Mouse (Mus musculus) stomach, embryonic 15.5 days (tissue): ENCODE data around the gene Grk2. TPM values are rescaled to one million over a fixed set of nuclear protein-coding genes. Genes with fewer than 3 reads are reported as not detected.

Source experiments
- ATAC-seq: fragments of 200-750 bp; cut with Nextera tagmentation; 2 replicates; pipeline ENCODE4 v1.8.0; 2017; ENCODE audit warnings: low read depth, moderate number of reproducible peaks, moderate TSS enrichment; ENCODE audit not compliant: insufficient read depth, low FRiP score
- H3K27ac ChIP-seq: fragments of 300-500 bp; sonication (generic); 2 replicates; pipeline ENCODE4 v1.5.1; 2015; ENCODE audit warnings: mild to moderate bottlenecking, inconsistent platforms
- H3K27me3 ChIP-seq: fragments of 300-500 bp; sonication (generic); replicated peaks from 2 replicates; pipeline ENCODE4 v1.6.1; 2015; ENCODE audit warnings: inconsistent platforms
- H3K36me3 ChIP-seq: fragments of 300-500 bp; sonication (generic); 2 replicates; pipeline ENCODE4 v1.6.1; 2015; ENCODE audit warnings: inconsistent platforms
- H3K4me1 ChIP-seq: fragments of 300-500 bp; sonication (generic); 2 replicates; pipeline ENCODE4 v1.6.1; 2015; ENCODE audit warnings: inconsistent platforms
- H3K4me2 ChIP-seq: fragments of 300-500 bp; sonication (generic); 2 replicates; pipeline ENCODE4 v1.6.1; 2015; ENCODE audit warnings: mild to moderate bottlenecking, inconsistent platforms
- H3K4me3 ChIP-seq: fragments of 300-500 bp; sonication (generic); replicated peaks from 2 replicates; pipeline ENCODE4 v1.5.1; 2015; ENCODE audit warnings: inconsistent platforms
- H3K9ac ChIP-seq: fragments of 300-500 bp; sonication (generic); 2 replicates; pipeline ENCODE4 v1.6.1; 2015; ENCODE audit warnings: inconsistent platforms
- H3K9me3 ChIP-seq: fragments of 300-500 bp; sonication (generic); 2 replicates; pipeline ENCODE4 v1.6.1; 2016; ENCODE audit warnings: inconsistent platforms
- WGBS: fragments of 180-500 bp; shearing (Covaris S2); methylation state at CpG from one replicate; pipeline ENCODE4 v1.1.7; 2015; 5-methylcytosine and 5-hydroxymethylcytosine counted together
- polyA plus RNA-seq: library from polyadenylated mRNA; unstranded; fragments of >200 nt; fragmentation: Nextera tagmentation; extraction: Ambion mirVana; gene quantifications from 2 replicates; pipeline ENCODE4 v1.2.1, GENCODE M21; 2015

The Grk2 gene
- polyA plus RNA-seq, result 18.5 and 18.7 TPM in 2 replicates

- Histone ChIP-seq H3K27ac (peak within 1 kb of the TSS; percentile 80), H3K9me3 (no peaks in the 10 kb centered on the region), H3K4me3 (peak within 1 kb of the TSS; percentile 79), H3K4me2 (peak within 1 kb of the TSS; percentile 71), H3K4me1 (peaks cover 45% of the 10 kb centered on the region), H3K27me3 (no peaks in the 10 kb centered on the region), H3K9ac (peak within 1 kb of the TSS; percentile 80), H3K36me3 (no peaks in the 10 kb centered on the region)
- peak; percentile 75 for ATAC-seq
- WGBS, result 0% methylated on average over 21 of the region's 46 CpGs
These were observed at the start of gene Grk2 for GRCm38 (mm10) chr19:4306190-4306577. Gene Grk2 (minus strand): TSS chr19:4306222.

- Histone ChIP-seq H3K4me1 (no peaks in the 10 kb centered on the region), H3K36me3 (peaks cover 29% of the 10 kb centered on the region), H3K4me2 (no peak overlapping the region), H3K4me3 (no peak overlapping the region), H3K9ac (no peak overlapping the region), H3K27me3 (no peaks in the 10 kb centered on the region), H3K27ac (no peak overlapping the region), H3K9me3 (no peaks in the 10 kb centered on the region)
- WGBS, result 88% methylated on average over 2 of the region's 2 CpGs
- no peak for ATAC-seq
These were observed 43.4 kb upstream of the Grk2 start for GRCm38 (mm10) chr19:4349455-4349854.

DNA sequence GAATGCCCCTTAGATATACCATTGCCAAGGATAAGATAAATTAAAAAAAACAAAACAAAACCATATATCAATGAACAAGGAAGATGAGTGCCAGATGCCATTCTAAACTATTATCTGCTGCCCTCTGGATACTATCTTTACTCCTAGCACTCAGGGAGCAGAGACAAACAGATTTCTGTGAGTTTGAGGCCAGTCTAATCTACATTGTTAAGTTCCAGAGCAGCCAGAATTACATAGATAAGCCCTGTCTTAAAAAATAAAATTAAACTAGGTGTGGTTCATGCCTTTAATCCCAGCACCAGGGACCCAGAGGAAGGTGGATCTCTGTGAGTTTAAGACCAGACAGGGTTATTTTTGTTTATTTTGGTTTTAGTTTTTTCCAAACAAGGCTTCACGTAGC is 40.5 kb upstream of the Grk2 start:
- Histone ChIP-seq H3K4me2 (no peak overlapping the region), H3K27ac (no peak overlapping the region), H3K4me3 (no peak overlapping the region), H3K4me1 (no peaks in the 10 kb centered on the region), H3K27me3 (no peaks in the 10 kb centered on the region), H3K9ac (no peak overlapping the region), H3K9me3 (no peaks in the 10 kb centered on the region), H3K36me3 (peaks cover 40% of the 10 kb centered on the region)
- ATAC-seq, result no peak
- WGBS, result 81% methylated on average over 1 of the region's 1 CpGs

DNA sequence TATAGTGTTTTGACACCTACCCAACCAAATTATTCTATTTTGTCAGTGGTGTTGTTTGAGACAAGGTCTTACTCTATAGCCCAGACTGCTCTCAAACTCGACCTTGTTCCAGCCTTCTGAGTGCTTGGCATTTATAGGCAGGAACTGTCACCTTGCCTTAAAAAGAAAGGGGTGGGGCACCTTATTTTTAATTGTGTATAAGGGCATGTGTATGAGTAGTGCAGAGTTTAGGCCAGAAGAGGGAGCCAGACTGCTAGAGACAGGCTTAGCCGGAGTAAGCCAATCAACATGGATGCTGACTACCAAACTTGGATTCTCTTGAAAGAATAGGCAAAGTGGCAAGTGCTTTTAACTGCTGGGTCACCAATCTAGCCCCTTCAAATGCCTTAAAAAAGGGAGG is 32.1 kb upstream of the Grk2 start:
- Histone ChIP-seq H3K4me2 (no peak overlapping the region), H3K27me3 (no peaks in the 10 kb centered on the region), H3K36me3 (peaks cover 16% of the 10 kb centered on the region; the same call in 1 of the 2 replicates), H3K27ac (no peak overlapping the region), H3K4me3 (no peak overlapping the region), H3K4me1 (peaks cover 10% of the 10 kb centered on the region), H3K9me3 (no peaks in the 10 kb centered on the region), H3K9ac (no peak overlapping the region)
- 35% methylated on average over 2 of the region's 2 CpGs for WGBS
- no peak for ATAC-seq

DNA sequence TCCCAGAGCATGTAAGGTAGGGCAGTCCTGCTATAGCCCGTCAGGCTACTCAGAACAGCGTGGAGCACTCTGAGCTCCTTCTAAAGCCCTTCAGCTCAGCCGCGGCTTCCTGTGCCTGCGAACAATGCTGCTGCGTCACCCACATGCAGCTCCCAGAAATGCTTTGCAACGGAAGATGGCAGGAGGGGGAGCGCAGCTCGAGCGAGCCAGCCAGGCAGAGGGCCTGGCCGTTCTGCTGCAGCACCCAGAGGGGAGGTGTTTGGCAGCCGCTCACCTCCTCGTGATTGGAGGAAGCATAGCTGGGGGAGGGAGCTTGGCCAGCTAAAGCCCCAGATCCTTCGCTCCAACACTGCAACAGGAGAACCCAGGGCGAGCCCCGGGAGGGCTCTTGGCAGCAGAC is 27.8 kb upstream of the Grk2 start:
- Histone ChIP-seq H3K4me1 (peaks cover 10% of the 10 kb centered on the region), H3K27me3 (no peaks in the 10 kb centered on the region)
- ATAC-seq, result peak; percentile 99

GRCm38 (mm10) chr19:4333100-4333775 is 27.2 kb upstream of the Grk2 start:
- H3K36me3 ChIP-seq, result peaks cover 18% of the 10 kb centered on the region
- 0 out of 2 replicates have a peak, but pooled peaks have one; percentile 12 for ATAC-seq
- no peaks in the 10 kb centered on the region for H3K27me3 ChIP-seq
- H3K9me3 ChIP-seq, result no peaks in the 10 kb centered on the region
- peak overlapping the region; percentile 69 for H3K9ac ChIP-seq
- H3K4me1 ChIP-seq, result peaks cover 10% of the 10 kb centered on the region
- H3K4me2 ChIP-seq, result peak overlapping the region; percentile 84
- H3K4me3 ChIP-seq, result peak overlapping the region; percentile 57
- 2% methylated on average over 13 of the region's 13 CpGs for WGBS
- peak overlapping the region; percentile 97 for H3K27ac ChIP-seq

More for the DNA sequence above, 27.8 kb upstream of the Grk2 start:
- H3K9me3 ChIP-seq, result no peaks in the 10 kb centered on the region
- H3K4me2 ChIP-seq, result peak overlapping the region; percentile 84
- WGBS, result under 1% methylated on average over 16 of the region's 16 CpGs
- peaks cover 15% of the 10 kb centered on the region for H3K36me3 ChIP-seq
- H3K4me3 ChIP-seq, result peak overlapping the region; percentile 57
- peak overlapping the region; percentile 69 for H3K9ac ChIP-seq
- H3K27ac ChIP-seq, result peak overlapping the region; percentile 97

GRCm38 (mm10) chr19:4332653-4333052 is 26.6 kb upstream of the Grk2 start:
- peak overlapping the region; percentile 69; the same call in 1 of the 2 replicates for H3K9ac ChIP-seq
- H3K36me3 ChIP-seq, result peaks cover 24% of the 10 kb centered on the region
- H3K27me3 ChIP-seq, result no peaks in the 10 kb centered on the region
- 0% methylated on average over 4 of the region's 4 CpGs for WGBS
- peak overlapping the region; percentile 57 for H3K4me3 ChIP-seq
- no peaks in the 10 kb centered on the region for H3K9me3 ChIP-seq
- H3K27ac ChIP-seq, result peak overlapping the region; percentile 97
- peaks cover 10% of the 10 kb centered on the region for H3K4me1 ChIP-seq
- no peak for ATAC-seq
- peak overlapping the region; percentile 84 for H3K4me2 ChIP-seq

DNA sequence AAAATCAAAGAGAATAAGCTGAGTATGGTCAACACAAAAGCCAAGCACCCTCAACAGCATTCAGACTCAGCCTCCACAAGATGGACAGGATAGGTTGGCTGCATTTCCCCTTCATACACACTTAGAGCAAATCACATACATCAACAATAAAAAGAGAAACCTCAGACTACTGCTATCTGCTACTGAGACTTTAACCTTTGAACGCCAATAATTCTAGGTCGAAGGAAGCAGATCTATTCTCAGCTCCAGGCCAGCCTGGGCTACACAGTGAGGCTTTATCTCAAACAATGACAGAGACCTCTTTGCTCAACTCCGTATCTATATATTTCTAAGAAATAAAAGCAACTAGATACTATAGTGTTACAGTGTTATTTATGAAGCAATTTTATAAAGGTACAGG is 25.3 kb upstream of the Grk2 start:
- no peak overlapping the region for H3K4me3 ChIP-seq
- H3K4me2 ChIP-seq, result no peak overlapping the region
- H3K27ac ChIP-seq, result no peak overlapping the region
- no peaks in the 10 kb centered on the region for H3K27me3 ChIP-seq
- H3K4me1 ChIP-seq, result peaks cover 10% of the 10 kb centered on the region
- H3K9ac ChIP-seq, result no peak overlapping the region
- 73% methylated on average over 3 of the region's 3 CpGs for WGBS
- peaks cover 32% of the 10 kb centered on the region for H3K36me3 ChIP-seq
- ATAC-seq, result no peak
- no peaks in the 10 kb centered on the region for H3K9me3 ChIP-seq

DNA sequence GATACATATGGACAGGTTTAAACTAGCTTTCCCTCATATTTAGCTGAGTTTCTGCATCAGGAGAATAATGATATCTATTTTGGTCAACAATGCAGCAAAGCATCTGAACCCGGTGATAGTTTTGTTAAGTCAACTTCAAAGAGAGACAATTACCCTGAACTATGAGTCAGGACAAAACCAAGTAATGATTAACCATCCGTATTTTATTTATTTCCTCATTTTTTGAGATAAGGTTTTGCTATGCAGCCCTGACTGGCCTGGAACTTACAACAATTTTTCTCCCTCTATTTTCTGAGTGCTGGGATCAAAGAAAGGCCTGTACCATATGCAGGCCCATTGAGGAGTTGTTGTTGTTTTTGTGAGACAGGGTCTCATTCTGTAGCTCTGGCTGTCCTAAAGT is 24.6 kb upstream of the Grk2 start:
- H3K27ac ChIP-seq, result no peak overlapping the region
- no peak for ATAC-seq

DNA sequence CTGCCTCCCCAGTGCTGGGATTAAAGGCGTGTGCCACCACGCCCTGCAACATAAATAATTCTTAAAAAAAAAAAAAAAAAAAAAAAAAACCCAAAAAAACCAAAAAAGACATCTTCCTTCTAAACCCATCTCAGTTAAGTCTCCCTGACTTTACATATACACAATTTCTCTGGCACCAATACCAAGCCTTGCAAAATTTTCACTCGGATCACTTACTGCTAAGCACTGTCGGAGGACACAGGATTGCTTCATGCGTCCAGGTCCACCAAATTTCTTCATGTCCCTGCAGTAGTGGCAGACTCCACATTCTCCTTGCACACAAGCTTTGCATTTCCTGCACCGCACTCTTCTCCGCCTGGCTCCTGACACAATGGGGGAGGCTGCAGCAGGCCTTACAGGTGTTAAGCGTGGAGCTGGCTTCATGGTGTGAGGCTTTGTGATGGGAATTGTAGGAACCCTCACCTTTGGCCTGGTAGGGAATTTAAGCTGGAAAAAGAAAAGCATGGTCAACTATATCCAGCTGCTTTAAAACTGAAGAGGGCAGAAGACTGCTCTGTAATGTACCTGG is 22.8 kb upstream of the Grk2 start:
- H3K4me3 ChIP-seq, result no peak overlapping the region

More for the DNA sequence above, 24.6 kb upstream of the Grk2 start:
- Histone ChIP-seq H3K36me3 (peaks cover 39% of the 10 kb centered on the region), H3K4me2 (no peak overlapping the region), H3K4me3 (no peak overlapping the region), H3K27me3 (no peaks in the 10 kb centered on the region), H3K4me1 (peaks cover 10% of the 10 kb centered on the region), H3K9me3 (no peaks in the 10 kb centered on the region), H3K9ac (no peak overlapping the region)
- WGBS, result 61% methylated on average over 2 of the region's 2 CpGs

DNA sequence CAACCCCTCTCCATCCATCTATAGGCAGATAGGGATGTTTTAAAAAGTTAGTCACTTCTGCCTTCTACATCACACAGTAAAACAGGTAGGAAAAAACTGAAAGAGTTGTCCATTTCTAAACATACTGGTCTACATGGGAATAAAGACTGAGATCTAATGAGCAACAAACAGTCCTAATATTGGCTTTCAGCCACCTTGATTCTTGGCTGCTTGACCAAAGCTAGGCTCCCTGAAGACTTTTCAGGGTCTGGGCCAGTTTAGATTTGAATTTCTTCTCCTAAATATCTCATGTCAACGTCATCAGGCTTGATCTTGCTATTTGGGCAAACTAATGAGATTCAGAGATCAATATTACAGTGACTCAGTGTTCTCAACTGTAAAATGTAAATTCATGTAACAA is 20.9 kb upstream of the Grk2 start:
- no peak for ATAC-seq
- WGBS, result 67% methylated on average over 1 of the region's 1 CpGs
- H3K4me1 ChIP-seq, result no peaks in the 10 kb centered on the region
- H3K36me3 ChIP-seq, result peaks cover 71% of the 10 kb centered on the region
- H3K9me3 ChIP-seq, result no peaks in the 10 kb centered on the region
- no peak overlapping the region for H3K9ac ChIP-seq
- no peak overlapping the region for H3K27ac ChIP-seq
- H3K27me3 ChIP-seq, result no peaks in the 10 kb centered on the region
- no peak overlapping the region for H3K4me2 ChIP-seq
- H3K4me3 ChIP-seq, result no peak overlapping the region

More for the DNA sequence above, 22.8 kb upstream of the Grk2 start:
- Histone ChIP-seq H3K27me3 (no peaks in the 10 kb centered on the region), H3K4me1 (no peaks in the 10 kb centered on the region), H3K27ac (no peak overlapping the region), H3K9me3 (no peaks in the 10 kb centered on the region), H3K4me2 (no peak overlapping the region), H3K9ac (no peak overlapping the region), H3K36me3 (peaks cover 57% of the 10 kb centered on the region)
- ATAC-seq, result no peak
- WGBS, result 90% methylated on average over 8 of the region's 8 CpGs

DNA sequence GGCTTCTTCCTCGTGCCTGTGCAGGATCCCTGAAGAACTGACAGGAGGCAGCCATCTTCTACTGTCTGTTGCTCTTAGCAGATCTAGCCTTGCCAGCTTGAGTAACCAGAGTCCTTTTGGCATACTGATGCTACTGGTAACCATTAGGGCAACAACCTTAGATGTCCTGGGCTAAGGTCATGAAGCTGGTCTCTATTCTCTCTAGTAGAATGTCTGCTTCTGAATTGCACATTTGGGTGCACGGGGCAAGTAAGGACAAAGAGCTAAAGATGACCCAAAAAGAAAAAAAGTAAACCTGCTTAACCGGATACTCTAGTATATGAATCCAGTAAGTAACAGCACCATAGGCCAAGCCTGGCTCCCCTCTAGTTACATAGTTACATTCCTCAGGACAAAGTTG is 20.1 kb upstream of the Grk2 start:
- H3K4me2 ChIP-seq, result no peak overlapping the region
- no peaks in the 10 kb centered on the region for H3K9me3 ChIP-seq
- 74% methylated on average over 3 of the region's 3 CpGs for WGBS
- no peaks in the 10 kb centered on the region for H3K27me3 ChIP-seq
- no peak for ATAC-seq
- H3K4me1 ChIP-seq, result no peaks in the 10 kb centered on the region
- H3K4me3 ChIP-seq, result no peak overlapping the region
- H3K36me3 ChIP-seq, result peaks cover 76% of the 10 kb centered on the region
- no peak overlapping the region for H3K9ac ChIP-seq
- no peak overlapping the region for H3K27ac ChIP-seq
